Mouse (Mus musculus) lung, postnatal 4 days (tissue): ENCODE data around the gene Car14.

Source experiments
- DNase-seq, 2 experiments: peaks; one replicate each; pipeline ENCODE4 v3.0.0; 2021

Car14 gene

GRCm38 (mm10) chr3:95850611-95851010 is 53.9 kb downstream of the Car14 start:
- no peak for DNase-seq
